Mouse (Mus musculus) layer of hippocampus, postnatal 10 days (tissue): Measurements from ENCODE around the gene Fxyd1. TPM values are rescaled to one million over a fixed set of nuclear protein-coding genes. Genes with fewer than 3 reads are reported as not detected.

ENCODE experiments used
- DNase-seq, 2 experiments: peaks; one replicate each; pipeline ENCODE4 v3.0.0; 2021; ENCODE audit warnings: low spot score in 2 of 2
- microRNA-seq, 2 experiments: library from miRNA; unstranded; fragments of <30 nt; microRNA quantifications; one replicate each; pipeline ENCODE4 v1.2.0; 2021
- total RNA-seq, 2 experiments: library from RNA; stranded (reverse); gene quantifications; 2 replicates each; pipeline ENCODE4 v1.2.3; 2021

Fxyd1 gene
- total RNA-seq, 2 experiments from 2014 or later = 67.2 to 69.2 TPM

GRCm38 (mm10) chr7:31017104-31017901, 39.7 kb downstream of the Fxyd1 start:
- no peak for DNase-seq

- no peak for DNase-seq
Measured at GRCm38 (mm10) chr7:31012971-31013370, 44.0 kb downstream of the Fxyd1 start.

GRCm38 (mm10) chr7:31008889-31009288, 48.1 kb downstream of the Fxyd1 start:
- no peak for DNase-seq

GRCm38 (mm10) chr7:31008175-31008574, 48.8 kb downstream of the Fxyd1 start:
- DNase-seq = no peak

GRCm38 (mm10) chr7:31007775-31008174, 49.2 kb downstream of the Fxyd1 start:
- no peak for DNase-seq

- no peak for DNase-seq
Measured at GRCm38 (mm10) chr7:31002650-31003049, 54.3 kb downstream of the Fxyd1 start.

Small RNAs within 50 kb of the gene (microRNA-seq; reads per million reads assigned to microRNA genes)
- 0 to 1.1 reads per million in 2 experiments for gene Mir7050

Other genes starting within 250 kb of the Fxyd1 start
- gene Ffar2, start 233.4 kb downstream of the Fxyd1 start, total RNA-seq = under 1 TPM in 1 of 2 experiments, not detected in 1; 0.25 TPM
- gene Ffar3, start 201.0 kb downstream of the Fxyd1 start, total RNA-seq = not detected
- gene Ffar1, start 195.6 kb downstream of the Fxyd1 start, total RNA-seq = not detected
- not detected for gene Cd22, start 176.9 kb downstream of the Fxyd1 start, total RNA-seq
- 10 to 100 TPM; 25.3 to 30.7 TPM for gene Mag, start 142.3 kb downstream of the Fxyd1 start, total RNA-seq
- not detected for gene Hamp2, start 132.5 kb downstream of the Fxyd1 start, total RNA-seq
- not detected for gene Hamp, start 113.2 kb downstream of the Fxyd1 start, total RNA-seq
- gene Usf2, start 100.4 kb downstream of the Fxyd1 start, total RNA-seq = 100 to 1,000 TPM in 1 of 2 experiments, 10 to 100 TPM in 1; 94.1 to 116 TPM
- gene Lsr, start 83.7 kb downstream of the Fxyd1 start, total RNA-seq = 10 to 100 TPM; 11.8 to 15.1 TPM
- gene Fam187b, start 83.4 kb downstream of the Fxyd1 start, total RNA-seq = under 1 TPM; 0.25 to 0.96 TPM
- gene Fxyd5, start 14.7 kb downstream of the Fxyd1 start, total RNA-seq = 10 to 100 TPM; 35.9 to 36.5 TPM
- gene Fxyd7, start 5.7 kb downstream of the Fxyd1 start, total RNA-seq = 100 to 1,000 TPM; 376 to 407 TPM
- gene Lgi4, start 2.1 kb upstream of the Fxyd1 start, total RNA-seq = 10 to 100 TPM; 13.2 to 15.5 TPM
- 1 to 10 TPM in 1 of 2 experiments, not detected in 1; 1.2 TPM for gene Fxyd3, start 19.5 kb upstream of the Fxyd1 start, total RNA-seq
- 1 to 10 TPM; 2.1 to 2.9 TPM for gene Hpn, start 58.1 kb upstream of the Fxyd1 start, total RNA-seq
- 100 to 1,000 TPM; 264 to 274 TPM for gene Scn1b, start 69.8 kb upstream of the Fxyd1 start, total RNA-seq
- gene Gramd1a, start 98.7 kb upstream of the Fxyd1 start, total RNA-seq = 100 to 1,000 TPM; 143 to 144 TPM
- not detected for gene Scgb2b2, start 233.3 kb upstream of the Fxyd1 start, total RNA-seq
- not detected for gene Scgb1b2, start 234.6 kb upstream of the Fxyd1 start, total RNA-seq